Mouse (Mus musculus): ENCODE measurements around the gene Rasa3. TPM values are rescaled to one million over a fixed set of nuclear protein-coding genes. Genes with fewer than 3 reads are reported as not detected.

The Rasa3 gene
- total RNA-seq, 2 experiments from 2014 or later, result 41.5 to 43.1 TPM

GRCm38 (mm10) chr8:13686426-13686825 lies 9.0 kb upstream of the Rasa3 start:
- no peak for DNase-seq (ENCODE audit: low spot score in 2 of 2)

DNA sequence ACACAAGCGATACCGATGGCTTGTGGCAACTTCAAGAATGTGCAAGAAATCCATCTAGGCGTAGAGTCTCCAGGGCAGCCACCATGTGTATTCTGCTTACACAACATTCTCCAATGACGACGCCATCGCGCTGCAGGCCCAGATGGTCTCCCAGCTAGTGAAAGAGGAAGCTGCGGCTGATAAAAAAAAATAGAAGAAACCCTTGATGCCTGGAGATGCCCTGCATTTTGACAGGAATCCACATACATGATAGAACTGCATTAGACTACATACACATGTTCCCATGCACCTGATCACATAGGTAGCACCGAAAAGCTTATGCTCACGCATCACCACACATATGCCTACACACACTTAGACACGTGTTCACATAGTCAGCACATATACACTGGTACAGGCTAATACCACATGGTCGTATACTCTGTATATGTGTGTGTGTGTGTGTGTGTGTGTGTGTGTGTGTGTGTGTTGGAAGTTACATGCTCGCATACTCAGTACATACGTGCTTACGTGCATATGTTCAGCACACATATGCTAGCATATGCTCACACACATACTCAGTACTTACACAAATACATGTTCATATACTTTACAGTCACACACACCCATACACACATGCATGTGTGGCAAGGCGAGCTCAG lies 8.4 kb upstream of the Rasa3 start:
- no peak for DNase-seq (ENCODE audit: low spot score in 2 of 2)

DNA sequence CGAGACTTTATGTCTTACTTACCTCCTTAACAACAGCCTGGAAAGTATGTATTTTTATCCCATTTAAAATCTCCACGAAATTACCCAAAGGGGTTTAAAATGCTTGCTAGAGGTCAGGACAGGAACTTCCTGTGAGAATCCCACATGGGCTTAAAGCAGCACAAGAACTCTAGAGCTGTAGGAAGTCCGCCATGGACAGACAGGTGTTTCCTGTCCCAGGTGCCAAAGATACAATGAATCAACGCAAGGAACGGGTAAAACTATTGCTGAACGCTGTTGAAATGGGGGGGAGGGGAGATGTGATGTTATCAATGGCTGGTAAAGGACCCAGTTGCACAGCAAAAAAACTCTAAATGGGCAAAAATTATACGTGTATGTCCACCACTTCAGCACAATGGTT lies 6.7 kb upstream of the Rasa3 start:
- DNase-seq (ENCODE audit: low spot score in 2 of 2), result no peak

- DNase-seq (ENCODE audit: low spot score in 2 of 2), result no peak
Observed at GRCm38 (mm10) chr8:13678182-13678581, 779 bp upstream of the Rasa3 start.

DNA sequence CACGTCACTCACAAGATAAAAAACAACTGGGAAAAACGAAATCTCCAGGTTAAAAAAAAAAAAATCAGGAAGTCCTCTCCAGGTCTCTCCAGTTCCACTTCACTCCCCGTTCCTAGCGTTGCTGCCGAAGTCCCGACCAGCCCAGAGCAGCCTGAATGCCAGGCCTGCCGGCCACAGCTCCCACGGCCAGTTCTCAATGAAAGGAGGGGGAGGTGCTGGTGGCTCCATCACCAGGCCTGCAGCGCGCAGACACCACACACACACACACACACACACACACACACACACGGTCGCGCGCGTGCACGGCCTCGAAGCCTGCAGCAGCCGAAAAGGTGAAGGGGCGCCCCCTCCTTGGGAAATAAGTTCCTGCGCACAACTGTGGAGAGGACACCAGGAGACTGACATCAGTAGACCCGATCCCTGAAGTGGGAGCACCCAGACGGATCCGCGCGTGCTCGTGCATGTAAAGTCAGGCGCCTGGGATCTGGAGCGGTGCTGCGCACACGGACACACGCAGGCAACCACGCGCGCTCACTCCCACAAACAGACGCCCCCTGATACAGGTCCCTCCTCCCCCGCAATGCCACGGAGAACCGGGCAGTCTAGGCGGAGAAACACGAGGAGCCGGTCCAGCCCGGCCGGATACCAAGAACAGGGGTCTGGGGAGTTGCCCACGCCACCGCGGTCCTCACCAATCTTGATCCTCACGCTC lies 546 bp downstream of the Rasa3 start:
- DNase-seq (ENCODE audit: low spot score in 2 of 2), result peak; percentile 68 to 77

- peak; percentile 51 to 77 for DNase-seq (ENCODE audit: low spot score in 2 of 2)
Observed at GRCm38 (mm10) chr8:13676302-13676700, 1.1 kb downstream of the Rasa3 start.

DNA sequence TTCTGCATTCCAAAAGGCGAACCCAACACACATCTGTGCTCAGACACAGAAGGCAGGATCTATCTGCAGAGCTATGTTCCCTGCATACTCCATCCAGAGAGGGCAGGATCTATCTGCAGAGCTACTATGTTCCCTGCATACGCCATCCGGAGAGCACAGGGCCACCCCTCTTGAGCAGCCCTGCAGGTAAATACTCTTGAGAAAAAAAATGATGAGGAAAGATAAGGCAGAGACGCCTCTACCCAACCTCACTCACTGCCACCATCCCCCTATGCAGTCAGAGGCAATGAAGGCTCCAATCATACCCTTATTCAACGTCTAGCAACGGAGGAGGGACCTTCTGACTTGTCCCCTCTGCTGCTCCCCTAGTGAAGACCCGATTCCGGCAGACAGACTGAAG lies 1.9 kb downstream of the Rasa3 start:
- no peak for DNase-seq (ENCODE audit: low spot score in 2 of 2)

- no peak for DNase-seq (ENCODE audit: low spot score in 2 of 2)
Observed at GRCm38 (mm10) chr8:13675121-13675520, 2.3 kb downstream of the Rasa3 start.

DNA sequence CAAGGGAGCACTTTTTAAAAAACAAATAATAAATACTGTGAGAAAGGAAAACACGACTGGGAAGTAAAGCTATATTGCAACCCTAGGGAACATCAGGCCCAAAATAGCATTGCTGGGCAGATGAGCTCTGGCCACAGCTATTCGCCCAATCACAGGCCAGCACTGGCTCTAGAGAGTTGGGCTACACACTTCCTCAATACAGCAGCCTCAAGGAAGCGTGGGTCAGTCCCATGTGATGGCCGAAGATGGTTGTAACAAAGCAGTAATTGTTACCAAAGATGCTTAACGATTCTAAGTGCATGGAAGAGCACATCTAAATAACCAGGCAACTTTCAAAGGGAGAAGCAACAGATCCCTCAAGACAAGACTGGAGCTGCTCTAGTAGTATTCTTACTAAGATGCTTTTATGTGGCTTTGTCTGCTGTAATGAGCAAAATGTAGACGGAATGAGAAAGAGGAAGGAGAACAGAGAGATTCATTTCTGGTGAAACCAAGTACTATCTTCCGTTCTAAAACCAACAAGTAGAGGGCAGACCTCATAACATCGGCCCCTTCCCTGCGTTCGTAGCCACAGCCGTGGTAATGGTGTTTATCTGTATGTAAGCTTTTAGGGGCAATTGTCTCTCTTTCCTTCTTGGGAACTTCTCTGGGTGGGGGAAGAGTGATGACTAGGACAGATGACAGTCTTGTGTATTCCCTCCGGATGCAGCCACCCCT lies 3.0 kb downstream of the Rasa3 start:
- no peak for DNase-seq (ENCODE audit: low spot score in 2 of 2)

GRCm38 (mm10) chr8:13673215-13673614 lies 4.2 kb downstream of the Rasa3 start:
- DNase-seq (ENCODE audit: low spot score in 2 of 2), result peak in 1 of 2 experiments; percentile 45

DNA sequence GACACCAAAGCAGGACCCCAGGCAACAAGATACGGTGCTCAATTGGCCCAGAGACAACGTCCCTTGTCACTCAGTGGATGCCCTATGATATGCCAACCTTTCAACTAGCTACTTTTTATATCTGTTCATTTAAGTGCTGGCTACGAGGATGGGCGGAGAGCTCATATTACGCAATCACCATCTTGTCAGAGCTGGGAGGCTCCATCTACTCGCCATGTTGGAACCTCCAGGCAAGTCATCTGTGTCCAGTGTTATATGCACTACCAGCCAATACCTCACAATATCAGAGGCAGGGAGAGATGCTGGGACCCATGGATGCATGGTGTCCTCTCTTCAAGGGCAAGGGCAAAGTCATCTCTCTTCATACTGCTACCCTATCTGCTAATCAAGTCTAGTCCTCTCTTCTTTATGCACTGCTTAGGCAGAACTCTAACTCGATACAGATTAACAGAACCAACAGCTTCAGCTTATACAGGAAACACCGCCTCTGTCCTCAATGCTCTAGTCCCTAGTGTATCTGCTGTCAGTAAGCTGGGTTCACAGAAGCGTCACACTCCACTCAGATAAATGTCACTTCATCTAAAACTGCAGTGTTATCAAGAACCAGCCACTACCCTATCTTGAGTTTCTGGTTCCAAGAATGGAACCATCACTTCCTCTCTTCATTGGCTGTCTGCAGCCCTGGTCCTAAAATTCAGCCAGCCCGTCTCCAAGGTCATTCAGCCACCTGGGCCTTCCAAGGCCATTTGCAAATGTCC lies 6.0 kb downstream of the Rasa3 start:
- DNase-seq (ENCODE audit: low spot score in 2 of 2), result no peak

- peak in 1 of 2 experiments; percentile 44 for DNase-seq (ENCODE audit: low spot score in 2 of 2)
Observed at GRCm38 (mm10) chr8:13670011-13670471, 7.4 kb downstream of the Rasa3 start.

DNA sequence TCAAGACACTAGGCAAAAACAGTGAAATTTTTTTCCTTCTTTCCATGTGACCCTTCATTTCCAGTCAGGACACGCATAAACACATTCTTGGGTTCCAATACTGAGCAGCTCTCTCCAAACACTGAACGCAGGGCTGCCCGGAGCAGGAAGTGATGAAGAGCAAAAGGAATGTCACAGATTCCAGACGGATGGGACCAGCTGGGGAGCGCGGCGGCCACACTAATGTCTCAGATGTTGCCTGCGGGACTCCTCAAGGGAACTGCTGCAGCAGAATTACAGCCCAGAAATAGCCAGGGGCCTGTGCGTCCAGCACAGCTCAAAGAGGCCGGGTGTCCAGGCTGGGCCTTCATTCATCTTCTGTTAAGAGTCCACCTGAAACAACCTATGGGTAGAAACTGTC lies 9.0 kb downstream of the Rasa3 start:
- peak in 1 of 2 experiments; percentile 79 for DNase-seq (ENCODE audit: low spot score in 2 of 2)

GRCm38 (mm10) chr8:13667917-13668316 lies 9.5 kb downstream of the Rasa3 start:
- DNase-seq (ENCODE audit: low spot score in 2 of 2), result peak in 1 of 2 experiments; percentile 56

GRCm38 (mm10) chr8:13665944-13666343 lies 11.5 kb downstream of the Rasa3 start:
- no peak for DNase-seq (ENCODE audit: low spot score in 2 of 2)

DNA sequence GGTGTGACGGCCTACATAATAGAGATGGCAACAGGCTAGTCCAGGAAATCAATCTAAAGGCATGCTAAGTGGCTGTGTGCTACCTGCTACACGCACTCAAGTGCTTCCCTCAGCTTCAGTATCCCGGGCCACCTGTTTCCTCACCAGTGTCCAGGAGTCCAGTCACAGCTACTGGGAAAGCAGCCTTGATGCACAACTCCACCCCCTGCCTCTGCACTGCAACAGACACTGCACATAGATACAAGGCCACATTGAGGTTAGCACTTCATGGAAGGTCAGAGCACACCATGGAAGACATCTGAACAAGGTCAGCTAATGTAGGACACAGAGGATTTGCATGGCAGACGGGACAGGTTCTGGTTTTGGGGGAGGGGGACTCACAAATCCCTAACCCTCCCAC lies 11.9 kb downstream of the Rasa3 start:
- DNase-seq (ENCODE audit: low spot score in 2 of 2), result no peak

GRCm38 (mm10) chr8:13664711-13665210 lies 12.6 kb downstream of the Rasa3 start:
- DNase-seq (ENCODE audit: low spot score in 2 of 2), result no peak

- DNase-seq (ENCODE audit: low spot score in 2 of 2), result no peak
Observed at GRCm38 (mm10) chr8:13660323-13660722, 17.1 kb downstream of the Rasa3 start.

DNA sequence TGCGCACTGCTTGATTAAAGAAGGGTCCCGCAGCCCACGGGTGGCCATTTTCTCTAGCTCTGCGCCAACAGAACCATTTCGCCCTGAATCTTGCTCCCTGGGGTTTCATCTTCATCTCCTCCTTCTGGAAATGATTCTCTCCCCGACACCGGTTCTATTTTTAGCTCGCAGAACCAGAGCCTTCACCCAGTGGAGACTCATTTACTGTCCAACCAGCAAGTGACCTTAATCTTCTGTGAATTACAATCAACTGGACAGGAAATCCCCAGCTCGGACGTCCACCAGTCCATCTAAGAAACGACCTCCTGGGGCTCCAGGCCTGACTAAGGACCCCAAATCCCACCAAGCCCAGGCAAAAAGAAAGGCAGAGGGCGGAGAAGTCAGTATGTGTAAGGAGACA lies 19.9 kb downstream of the Rasa3 start:
- no peak for DNase-seq (ENCODE audit: low spot score in 2 of 2)

DNA sequence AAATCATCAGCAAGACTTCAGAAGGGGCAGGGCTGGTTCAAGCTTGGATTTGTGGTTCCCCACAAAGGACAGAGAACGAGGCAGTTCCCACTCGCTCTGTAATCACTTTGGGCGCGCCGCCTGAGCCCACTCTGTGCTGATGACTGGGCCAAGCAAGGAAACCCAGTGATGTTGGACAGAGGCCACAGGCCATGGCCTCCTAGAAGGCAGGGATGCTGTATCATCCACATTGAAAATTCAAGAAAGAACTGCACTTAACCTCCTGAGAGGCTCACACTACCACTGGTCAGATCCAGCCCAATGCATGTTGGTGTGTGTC lies 22.4 kb downstream of the Rasa3 start:
- peak in 1 of 2 experiments; percentile 11 for DNase-seq (ENCODE audit: low spot score in 2 of 2)

GRCm38 (mm10) chr8:13654350-13655032 lies 22.9 kb downstream of the Rasa3 start:
- no peak for DNase-seq (ENCODE audit: low spot score in 2 of 2)

Measured in gastrocnemius, postnatal 4 days (tissue).